Mouse (Mus musculus) layer of hippocampus, adult 9-10 months (tissue): Measurements from ENCODE around the gene Fam81b.
"Not testable (repeated sequence)": the region's sequence is repeated elsewhere in the genome, so short reads cannot be mapped to it uniquely, and the experiment has no call there.

Source experiments
- DNase-seq: peaks from one replicate; pipeline ENCODE4 v3.0.0; 2022; ENCODE audit warnings: low spot score

The Fam81b gene

GRCm38 (mm10) chr13:76304637-76305122 is at the start of gene Fam81b:
Fam81b (minus strand) TSS chr13:76305072.
- DNase-seq: no peak

GRCm38 (mm10) chr13:76345941-76346340 is 41.1 kb upstream of the Fam81b start:
- DNase-seq: not testable (repeated sequence)

GRCm38 (mm10) chr13:76318635-76319034 is 13.8 kb upstream of the Fam81b start:
- DNase-seq: peak; percentile 43

- DNase-seq: no peak
These were observed 6.7 kb upstream of the Fam81b start for GRCm38 (mm10) chr13:76311580-76311979.

GRCm38 (mm10) chr13:76308811-76309210 is 3.9 kb upstream of the Fam81b start:
- DNase-seq: no peak

- DNase-seq: no peak
These were observed 938 bp upstream of the Fam81b start for GRCm38 (mm10) chr13:76305655-76306365.

- no peak for DNase-seq
These were observed 369 bp upstream of the Fam81b start for GRCm38 (mm10) chr13:76305241-76305640.

- no peak for DNase-seq
These were observed 671 bp downstream of the Fam81b start for GRCm38 (mm10) chr13:76304201-76304600.

- no peak for DNase-seq
These were observed 1.7 kb downstream of the Fam81b start for GRCm38 (mm10) chr13:76303160-76303559.

- DNase-seq: no peak
These were observed 2.8 kb downstream of the Fam81b start for GRCm38 (mm10) chr13:76302056-76302455.

GRCm38 (mm10) chr13:76292050-76292449 is 12.8 kb downstream of the Fam81b start:
- DNase-seq: no peak

- no peak for DNase-seq
These were observed 20.3 kb downstream of the Fam81b start for GRCm38 (mm10) chr13:76284597-76284996.

- no peak for DNase-seq
These were observed 40.4 kb downstream of the Fam81b start for GRCm38 (mm10) chr13:76264361-76265026.

- peak; percentile 35 for DNase-seq
These were observed 46.1 kb downstream of the Fam81b start for GRCm38 (mm10) chr13:76258766-76259165.

GRCm38 (mm10) chr13:76256350-76256749 is 48.5 kb downstream of the Fam81b start:
- DNase-seq: no peak

- DNase-seq: no peak
These were observed 54.8 kb downstream of the Fam81b start for GRCm38 (mm10) chr13:76250092-76250491.

- DNase-seq: no peak
These were observed 55.8 kb downstream of the Fam81b start for GRCm38 (mm10) chr13:76249066-76249465.

GRCm38 (mm10) chr13:76215397-76215796 is 89.5 kb downstream of the Fam81b start:
- peak; percentile 55 for DNase-seq

- no peak for DNase-seq
These were observed 89.9 kb downstream of the Fam81b start for GRCm38 (mm10) chr13:76214928-76215327.

- DNase-seq: no peak
These were observed 104.9 kb downstream of the Fam81b start for GRCm38 (mm10) chr13:76199943-76200342.

- no peak for DNase-seq
These were observed 107.5 kb downstream of the Fam81b start for GRCm38 (mm10) chr13:76197297-76197848.

- DNase-seq: no peak
These were observed 109.3 kb downstream of the Fam81b start for GRCm38 (mm10) chr13:76195431-76196138.
